Mouse (Mus musculus): ENCODE data around the gene Erich6. TPM values are rescaled to one million over a fixed set of nuclear protein-coding genes. Genes with fewer than 3 reads are reported as not detected.
"Not testable (repeated sequence)": the region's sequence is repeated elsewhere in the genome, so short reads cannot be mapped to it uniquely, and the experiment has no call there.

Gene Erich6
- polyA plus RNA-seq, 1 experiment from 2014 or later = 0.07 TPM

DNA sequence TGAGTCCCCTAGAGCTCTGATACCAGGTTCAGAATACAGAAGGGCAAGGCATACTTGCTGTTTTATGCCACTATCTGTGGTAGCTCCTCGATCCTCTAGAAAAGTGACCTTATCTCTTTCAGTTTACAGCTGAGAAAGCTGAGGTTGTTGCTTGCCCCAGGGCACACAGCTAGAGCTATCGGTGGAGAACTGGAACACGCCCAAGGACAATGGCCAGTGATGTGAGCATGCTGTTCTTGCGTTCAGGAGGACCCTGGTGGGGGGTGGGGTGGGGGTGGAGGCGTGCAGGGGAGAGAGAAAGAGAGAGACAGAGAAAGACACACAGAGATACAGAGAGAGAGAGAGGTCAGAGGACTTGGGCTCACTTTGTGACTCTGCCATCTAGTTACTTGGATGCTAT, 27.0 kb downstream of the Erich6 start:
- Histone ChIP-seq H3K4me3 (ENCODE audit: low read length) (no peak overlapping the region), H3K9me3 (replicated peaks; ENCODE audit: control insufficient read depth, low read length) (peaks cover 7% of the 10 kb centered on the region), H3K4me1 (ENCODE audit: control insufficient read depth, insufficient read depth, low read length) (no peaks in the 10 kb centered on the region), H3K9ac (ENCODE audit: low read length) (no peak overlapping the region), H3K27ac (ENCODE audit: low read length) (no peak overlapping the region), H3K36me3 (ENCODE audit: control insufficient read depth, insufficient read depth) (no peaks in the 10 kb centered on the region), H3K27me3 (ENCODE audit: control insufficient read depth, insufficient read depth, low read length) (no peaks in the 10 kb centered on the region), H3K4me2 (ENCODE audit: low read depth, low read length) (no peak overlapping the region)
- no peak for ATAC-seq (replicated peaks; ENCODE audit: extremely low read depth, insufficient read depth, low FRiP score)
- WGBS = 70% methylated on average over 5 of the region's 5 CpGs

DNA sequence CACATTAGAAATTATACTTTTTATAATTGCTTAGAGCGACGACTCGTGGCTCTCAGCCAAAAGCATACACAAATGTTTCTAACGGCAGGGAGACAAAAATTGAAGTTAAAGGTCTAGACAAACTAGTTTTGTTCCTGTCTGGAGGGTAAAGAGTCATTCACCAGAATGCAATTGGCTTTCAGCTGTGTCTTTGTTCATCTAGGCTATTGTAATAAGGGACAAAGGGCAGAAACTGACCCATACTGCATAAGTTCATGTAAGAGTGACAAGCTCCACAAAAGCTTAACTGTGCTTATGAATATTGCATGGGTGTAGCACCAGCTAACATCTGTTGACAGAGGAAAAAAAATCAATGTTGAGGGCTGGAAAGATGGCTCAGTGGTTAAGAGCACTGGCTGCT, 28.5 kb downstream of the Erich6 start:
- ATAC-seq (replicated peaks; ENCODE audit: extremely low read depth, insufficient read depth, low FRiP score) = no peak
- no peak overlapping the region for H3K9ac ChIP-seq (ENCODE audit: low read length)
- H3K36me3 ChIP-seq (ENCODE audit: control insufficient read depth, insufficient read depth) = no peaks in the 10 kb centered on the region
- H3K9me3 ChIP-seq (replicated peaks; ENCODE audit: control insufficient read depth, low read length) = peaks cover 7% of the 10 kb centered on the region
- 77% methylated on average over 4 of the region's 4 CpGs for WGBS
- no peak overlapping the region for H3K27ac ChIP-seq (ENCODE audit: low read length)
- no peaks in the 10 kb centered on the region for H3K27me3 ChIP-seq (ENCODE audit: control insufficient read depth, insufficient read depth, low read length)
- H3K4me3 ChIP-seq (ENCODE audit: low read length) = no peak overlapping the region
- H3K4me2 ChIP-seq (ENCODE audit: low read depth, low read length) = no peak overlapping the region
- H3K4me1 ChIP-seq (ENCODE audit: control insufficient read depth, insufficient read depth, low read length) = no peaks in the 10 kb centered on the region

DNA sequence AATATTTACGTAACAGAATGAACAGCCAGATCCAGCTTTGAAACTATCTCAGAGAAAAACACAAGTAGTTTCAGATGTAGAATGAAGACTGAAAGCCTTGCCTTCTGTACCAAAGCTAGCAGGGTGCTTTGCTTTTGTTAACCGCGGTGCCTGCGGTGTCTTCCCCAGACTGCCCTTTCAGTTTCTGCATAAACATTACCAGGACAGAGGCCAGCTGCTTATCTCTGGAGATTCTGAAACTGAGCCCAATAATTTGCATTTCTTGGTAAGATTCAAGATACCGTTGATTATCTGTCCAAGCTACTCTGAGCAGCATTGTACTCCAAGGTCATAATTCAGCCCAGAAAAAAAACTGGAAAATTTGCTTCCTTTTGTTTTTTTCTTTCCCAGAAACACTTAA, 43.4 kb downstream of the Erich6 start:
- H3K4me2 ChIP-seq (ENCODE audit: low read depth, low read length) = no peak overlapping the region
- H3K36me3 ChIP-seq (ENCODE audit: control insufficient read depth, insufficient read depth) = peaks cover 18% of the 10 kb centered on the region
- no peak overlapping the region for H3K27ac ChIP-seq (ENCODE audit: low read length)
- ATAC-seq (replicated peaks; ENCODE audit: extremely low read depth, insufficient read depth, low FRiP score) = no peak
- H3K9me3 ChIP-seq (replicated peaks; ENCODE audit: control insufficient read depth, low read length) = no peaks in the 10 kb centered on the region
- no peaks in the 10 kb centered on the region for H3K4me1 ChIP-seq (ENCODE audit: control insufficient read depth, insufficient read depth, low read length)
- H3K4me3 ChIP-seq (ENCODE audit: low read length) = no peak overlapping the region
- WGBS = 71% methylated on average over 5 of the region's 5 CpGs
- no peaks in the 10 kb centered on the region for H3K27me3 ChIP-seq (ENCODE audit: control insufficient read depth, insufficient read depth, low read length)
- no peak overlapping the region for H3K9ac ChIP-seq (ENCODE audit: low read length)

DNA sequence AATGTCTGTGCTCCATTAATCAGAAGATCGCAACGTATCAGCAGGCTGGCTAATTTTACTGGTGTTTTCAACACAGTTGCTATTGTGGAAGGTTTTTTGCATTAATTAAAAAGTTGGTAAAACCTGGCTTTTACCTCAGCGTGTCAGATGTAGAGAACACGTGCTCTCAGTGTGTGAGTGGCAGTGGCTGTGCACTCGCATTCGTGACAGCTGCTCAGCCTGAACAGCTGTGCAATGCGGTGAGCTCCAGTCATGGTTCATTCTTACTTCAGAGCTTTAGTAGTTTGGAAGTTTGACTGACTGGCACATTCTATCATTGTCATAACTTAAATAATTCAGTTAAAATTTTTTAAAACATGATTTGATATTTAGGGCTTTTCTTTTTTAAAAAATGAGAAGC, 44.3 kb downstream of the Erich6 start:
- H3K9ac ChIP-seq (ENCODE audit: low read length); H3K27ac ChIP-seq (ENCODE audit: low read length); H3K4me3 ChIP-seq (ENCODE audit: low read length); H3K9me3 ChIP-seq (replicated peaks; ENCODE audit: control insufficient read depth, low read length); H3K27me3 ChIP-seq (ENCODE audit: control insufficient read depth, insufficient read depth, low read length); H3K4me1 ChIP-seq (ENCODE audit: control insufficient read depth, insufficient read depth, low read length); ATAC-seq (replicated peaks; ENCODE audit: extremely low read depth, insufficient read depth, low FRiP score); H3K4me2 ChIP-seq (ENCODE audit: low read depth, low read length): not testable (repeated sequence)
- WGBS = 90% methylated on average over 7 of the region's 7 CpGs
- H3K36me3 ChIP-seq (ENCODE audit: control insufficient read depth, insufficient read depth) = peaks cover 17% of the 10 kb centered on the region

DNA sequence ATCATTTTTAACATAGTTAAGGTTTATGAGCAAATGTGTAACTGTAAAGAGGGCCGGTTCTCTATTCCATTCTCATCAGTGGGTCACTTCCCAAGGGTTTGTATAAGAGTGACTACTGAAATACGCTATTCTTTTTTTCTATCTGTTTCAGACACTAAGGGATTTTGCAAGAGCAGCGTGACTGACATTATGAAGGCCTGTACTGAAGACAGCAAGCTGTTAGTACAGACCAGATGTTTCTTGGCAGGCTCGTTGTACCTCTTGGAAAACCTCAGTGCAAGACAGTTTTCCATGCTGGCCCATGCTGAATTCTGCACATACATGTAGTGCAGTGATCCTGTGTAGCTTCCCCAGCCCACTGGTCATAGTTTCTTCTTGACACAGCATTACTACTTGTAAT, 46.5 kb downstream of the Erich6 start:
- H3K27me3 ChIP-seq (ENCODE audit: control insufficient read depth, insufficient read depth, low read length); H3K9me3 ChIP-seq (replicated peaks; ENCODE audit: control insufficient read depth, low read length); H3K4me1 ChIP-seq (ENCODE audit: control insufficient read depth, insufficient read depth, low read length); H3K4me2 ChIP-seq (ENCODE audit: low read depth, low read length); H3K9ac ChIP-seq (ENCODE audit: low read length); H3K27ac ChIP-seq (ENCODE audit: low read length); ATAC-seq (replicated peaks; ENCODE audit: extremely low read depth, insufficient read depth, low FRiP score); H3K4me3 ChIP-seq (ENCODE audit: low read length): not testable (repeated sequence)
- WGBS = 92% methylated on average over 4 of the region's 4 CpGs
- H3K36me3 ChIP-seq (ENCODE audit: control insufficient read depth, insufficient read depth) = peaks cover 21% of the 10 kb centered on the region

DNA sequence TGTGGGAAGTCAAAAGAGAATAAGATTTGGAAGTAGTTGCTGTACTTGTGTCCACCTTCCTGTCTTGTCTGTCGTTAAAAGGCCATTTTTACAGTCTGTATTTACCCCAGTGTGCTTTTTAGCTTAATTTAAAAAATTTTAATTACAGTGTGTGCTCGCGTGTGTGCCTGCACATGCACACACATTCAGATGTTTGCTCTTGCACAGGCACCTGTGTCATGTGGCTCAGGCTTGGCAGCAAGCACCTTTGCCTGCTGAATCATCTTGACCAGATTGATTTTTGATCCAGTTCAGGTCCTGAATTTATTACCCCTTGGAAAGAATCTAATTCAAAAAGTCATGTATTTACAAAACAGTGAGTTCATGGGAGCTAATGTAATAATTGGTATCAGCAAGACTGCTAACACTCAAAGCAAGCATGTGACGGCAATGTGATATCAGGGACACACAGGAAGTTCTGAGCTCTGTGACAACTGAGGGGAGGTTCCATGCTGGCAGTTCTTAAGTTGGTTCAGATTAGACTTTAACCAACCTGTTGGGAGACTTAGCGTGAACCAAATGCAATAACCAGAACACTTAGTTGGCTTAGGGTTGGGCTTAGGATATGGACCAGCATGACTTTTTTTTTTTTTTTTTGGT, 54.1 kb downstream of the Erich6 start:
- Histone ChIP-seq H3K9me3 (replicated peaks; ENCODE audit: control insufficient read depth, low read length) (no peaks in the 10 kb centered on the region), H3K27ac (ENCODE audit: low read length) (no peak overlapping the region), H3K4me3 (ENCODE audit: low read length) (no peak overlapping the region), H3K36me3 (ENCODE audit: control insufficient read depth, insufficient read depth) (peaks cover 9% of the 10 kb centered on the region), H3K9ac (ENCODE audit: low read length) (no peak overlapping the region), H3K4me2 (ENCODE audit: low read depth, low read length) (no peak overlapping the region), H3K4me1 (ENCODE audit: control insufficient read depth, insufficient read depth, low read length) (peaks cover 22% of the 10 kb centered on the region), H3K27me3 (ENCODE audit: control insufficient read depth, insufficient read depth, low read length) (no peaks in the 10 kb centered on the region)
- 79% methylated on average over 5 of the region's 5 CpGs for WGBS
- ATAC-seq (replicated peaks; ENCODE audit: extremely low read depth, insufficient read depth, low FRiP score) = no peak

DNA sequence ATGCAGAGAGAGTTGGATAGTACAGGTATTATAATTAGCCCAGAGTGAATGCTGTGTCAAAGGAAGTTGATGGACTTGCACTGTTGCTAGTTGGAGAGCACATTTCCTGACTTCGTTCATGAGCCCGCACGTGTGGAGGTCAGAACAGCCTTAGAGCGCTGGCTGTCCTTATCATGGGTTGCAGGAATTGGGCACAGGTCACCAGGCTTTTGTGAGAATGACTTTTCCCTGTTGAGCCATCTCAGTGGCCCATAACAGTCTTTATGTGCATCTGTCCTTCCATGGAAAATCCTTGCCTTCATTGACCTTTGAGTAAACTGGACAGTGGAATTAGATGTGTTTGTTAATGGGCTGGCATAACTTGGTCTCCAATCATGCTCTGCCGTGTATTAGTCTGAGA, 54.7 kb downstream of the Erich6 start:
- Histone ChIP-seq H3K4me1 (ENCODE audit: control insufficient read depth, insufficient read depth, low read length) (peaks cover 24% of the 10 kb centered on the region), H3K27me3 (ENCODE audit: control insufficient read depth, insufficient read depth, low read length) (no peaks in the 10 kb centered on the region), H3K27ac (ENCODE audit: low read length) (peak overlapping the region; percentile 31; the same call in 1 of the 2 replicates), H3K36me3 (ENCODE audit: control insufficient read depth, insufficient read depth) (peaks cover 9% of the 10 kb centered on the region), H3K4me3 (ENCODE audit: low read length) (no peak overlapping the region), H3K4me2 (ENCODE audit: low read depth, low read length) (no peak overlapping the region), H3K9ac (ENCODE audit: low read length) (no peak overlapping the region), H3K9me3 (replicated peaks; ENCODE audit: control insufficient read depth, low read length) (no peaks in the 10 kb centered on the region)
- 39% methylated on average over 5 of the region's 5 CpGs for WGBS
- ATAC-seq (replicated peaks; ENCODE audit: extremely low read depth, insufficient read depth, low FRiP score) = no peak

DNA sequence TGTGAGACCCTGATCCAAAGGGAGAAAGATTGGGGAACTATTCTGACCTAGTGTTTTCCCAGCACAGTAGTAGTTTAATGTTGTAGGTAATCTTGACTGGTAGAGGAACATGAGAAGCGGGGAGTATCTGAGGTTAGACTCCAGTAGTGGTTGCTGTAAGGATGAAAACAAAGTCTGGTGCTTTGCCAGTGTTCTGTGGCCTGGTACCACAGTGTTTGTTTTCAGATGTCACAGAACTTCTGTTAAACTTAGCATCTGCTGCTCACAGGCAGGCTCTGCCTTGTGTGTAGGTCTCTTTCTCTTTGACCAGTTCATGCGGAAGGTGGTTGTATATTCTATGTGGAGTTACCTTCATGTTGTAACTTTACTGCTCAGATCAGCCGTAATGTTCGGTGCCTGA, 55.5 kb downstream of the Erich6 start:
- 80% methylated on average over 4 of the region's 4 CpGs for WGBS
- Histone ChIP-seq H3K9ac (ENCODE audit: low read length) (no peak overlapping the region), H3K27me3 (ENCODE audit: control insufficient read depth, insufficient read depth, low read length) (no peaks in the 10 kb centered on the region), H3K27ac (ENCODE audit: low read length) (no peak overlapping the region), H3K36me3 (ENCODE audit: control insufficient read depth, insufficient read depth) (peaks cover 9% of the 10 kb centered on the region), H3K9me3 (replicated peaks; ENCODE audit: control insufficient read depth, low read length) (no peaks in the 10 kb centered on the region), H3K4me2 (ENCODE audit: low read depth, low read length) (no peak overlapping the region), H3K4me3 (ENCODE audit: low read length) (no peak overlapping the region), H3K4me1 (ENCODE audit: control insufficient read depth, insufficient read depth, low read length) (peaks cover 24% of the 10 kb centered on the region)
- no peak for ATAC-seq (replicated peaks; ENCODE audit: extremely low read depth, insufficient read depth, low FRiP score)

DNA sequence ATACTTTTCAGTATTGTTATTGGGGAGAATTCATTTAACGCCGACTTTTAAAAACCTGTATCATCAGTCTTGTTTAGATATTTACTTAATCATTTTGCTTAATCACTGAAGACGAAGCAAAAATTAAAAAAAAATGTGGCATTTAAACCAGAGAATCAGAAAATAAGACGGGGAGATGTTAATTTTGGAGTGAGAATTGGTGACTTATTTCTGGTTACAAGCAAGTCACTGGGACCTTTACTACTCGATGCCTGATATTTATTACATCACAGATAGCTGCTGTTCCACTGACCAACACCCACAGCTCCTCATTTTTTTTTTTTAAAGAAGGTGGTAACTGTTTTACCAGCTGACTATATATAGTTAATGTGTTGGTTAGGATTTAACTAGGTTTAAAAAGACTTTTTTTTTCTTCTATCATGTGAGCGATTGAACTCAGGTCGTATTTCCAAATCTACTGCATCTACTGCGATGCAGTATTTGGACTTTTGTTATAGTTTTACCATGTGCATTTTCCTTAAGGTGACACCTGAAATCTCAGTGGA, 59.4 kb downstream of the Erich6 start:
- Histone ChIP-seq H3K9ac (ENCODE audit: low read length) (peak overlapping the region; percentile 100), H3K27ac (ENCODE audit: low read length) (no peak overlapping the region; the same call in 1 of the 2 replicates)
- 19% methylated on average over 8 of the region's 8 CpGs for WGBS

More for the DNA sequence above, 59.4 kb downstream of the Erich6 start:
- H3K27me3 ChIP-seq (ENCODE audit: control insufficient read depth, insufficient read depth, low read length) = no peaks in the 10 kb centered on the region
- H3K4me2 ChIP-seq (ENCODE audit: low read depth, low read length) = peak overlapping the region; percentile 75
- no peaks in the 10 kb centered on the region for H3K9me3 ChIP-seq (replicated peaks; ENCODE audit: control insufficient read depth, low read length)
- peak overlapping the region; percentile 95 for H3K4me3 ChIP-seq (ENCODE audit: low read length)
- no peak for ATAC-seq (replicated peaks; ENCODE audit: extremely low read depth, insufficient read depth, low FRiP score)
- H3K36me3 ChIP-seq (ENCODE audit: control insufficient read depth, insufficient read depth) = peaks cover 5% of the 10 kb centered on the region; the same call in 1 of the 2 replicates
- H3K4me1 ChIP-seq (ENCODE audit: control insufficient read depth, insufficient read depth, low read length) = peaks cover 19% of the 10 kb centered on the region

Measured in heart, embryonic 16.5 days (tissue).